In the genomic region with DNA sequence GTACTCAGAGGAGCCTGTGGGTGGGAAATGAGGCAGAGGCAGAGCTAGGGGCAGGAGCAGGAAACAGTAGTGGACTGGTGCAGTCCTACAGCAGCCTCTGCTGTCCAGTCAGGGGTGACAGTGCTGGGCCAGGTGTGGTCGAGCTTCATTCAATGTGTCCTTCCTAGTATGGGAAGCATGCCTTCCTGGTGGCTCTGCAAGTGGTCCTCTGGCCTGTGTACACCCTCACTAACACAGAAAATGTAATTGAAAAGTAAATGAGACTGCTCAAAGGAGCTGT, we compare ENCODE assay signal across 8 mouse cellular contexts. TPM values are rescaled to one million over a fixed set of nuclear protein-coding genes. Genes with fewer than 3 reads are reported as not detected.
DNase-seq lines count a peak whose midpoint lies in the region; ATAC-seq and TF ChIP-seq lines count a peak whose summit lies in the region.

No protein-coding gene starts in this region.

- ATAC-seq in forebrain, embryonic 13.5 days = no peak
- no peak for ATAC-seq in forebrain, embryonic 14.5 days
- no peak for ATAC-seq in limb, embryonic 13.5 days (ENCODE audit: low FRiP score, low read depth)

- no peak overlapping the region for H3K4me3 ChIP-seq in forebrain, embryonic 13.5 days
- no peak overlapping the region for H3K4me3 ChIP-seq in forebrain, embryonic 14.5 days (ENCODE audit: low read depth, low read length)
- H3K4me3 ChIP-seq in bone marrow macrophage, adult 2 months (ENCODE audit: insufficient read depth, low read length) = peak overlapping the region; percentile 66; the same call in 1 of the 2 replicates
- no peak overlapping the region for H3K4me3 ChIP-seq in limb, embryonic 13.5 days

- no peak for DNase-seq in forebrain, embryonic 14.5 days (ENCODE audit: low spot score)
- peak; percentile 26 for DNase-seq in kidney, postnatal 10 days
- DNase-seq in kidney, adult 8-10 months = no peak
- DNase-seq in layer of hippocampus, adult 18-20 months (ENCODE audit: low spot score in 2 of 2) = no peak
- no peak for DNase-seq in spleen, postnatal 14 days (ENCODE audit: low spot score in 2 of 2)

- peaks cover 56% of the 10 kb centered on the region for H3K4me1 ChIP-seq in forebrain, embryonic 13.5 days
- peaks cover 21% of the 10 kb centered on the region for H3K4me1 ChIP-seq in forebrain, embryonic 14.5 days (ENCODE audit: control insufficient read depth, insufficient read depth, low read length)
- H3K4me1 ChIP-seq in bone marrow macrophage, adult 2 months (ENCODE audit: control insufficient read depth, insufficient read depth, low read length) = peaks cover 39% of the 10 kb centered on the region
- peaks cover 53% of the 10 kb centered on the region for H3K4me1 ChIP-seq in limb, embryonic 13.5 days

- no peak for TF ChIP-seq CTCF in bone marrow macrophage, adult 2 months (IDR thresholded peaks at IDR 0.05; ENCODE audit: low read depth, low read length)

- H3K36me3 ChIP-seq in forebrain, embryonic 13.5 days (ENCODE audit: poor library complexity, severe bottlenecking) = no peaks in the 10 kb centered on the region
- H3K36me3 ChIP-seq in forebrain, embryonic 14.5 days (ENCODE audit: control insufficient read depth, insufficient read depth, low read length) = peaks cover 4% of the 10 kb centered on the region; the same call in 1 of the 2 replicates
- 0 out of 2 replicates have a peak, but pooled peaks cover 2% of the 10 kb centered on the region for H3K36me3 ChIP-seq in limb, embryonic 13.5 days

- 73% methylated on average over 1 of the region's 1 CpGs for WGBS in forebrain, embryonic 13.5 days
- 80% methylated on average over 1 of the region's 1 CpGs for WGBS in forebrain, embryonic 14.5 days
- WGBS in limb, embryonic 13.5 days = 60% methylated on average over 1 of the region's 1 CpGs

- no peaks in the 10 kb centered on the region for H3K9me3 ChIP-seq in forebrain, embryonic 13.5 days (replicated peaks)
- no peaks in the 10 kb centered on the region for H3K9me3 ChIP-seq in forebrain, embryonic 14.5 days (replicated peaks; ENCODE audit: control insufficient read depth, low read length)
- H3K9me3 ChIP-seq in limb, embryonic 13.5 days = no peaks in the 10 kb centered on the region

- no peaks in the 10 kb centered on the region for H3K27me3 ChIP-seq in forebrain, embryonic 13.5 days
- H3K27me3 ChIP-seq in forebrain, embryonic 14.5 days (replicated peaks; ENCODE audit: control insufficient read depth, insufficient read depth, low read length) = no peaks in the 10 kb centered on the region
- H3K27me3 ChIP-seq in limb, embryonic 13.5 days = no peaks in the 10 kb centered on the region

- peak overlapping the region; percentile 91; the same call in 1 of the 2 replicates for H3K4me2 ChIP-seq in forebrain, embryonic 13.5 days
- H3K4me2 ChIP-seq in forebrain, embryonic 14.5 days (ENCODE audit: low read length) = no peak overlapping the region
- peak overlapping the region; percentile 90; the same call in 1 of the 2 replicates for H3K4me2 ChIP-seq in limb, embryonic 13.5 days (replicated peaks)

- TF ChIP-seq POLR2A in bone marrow macrophage, adult 2 months (IDR thresholded peaks at IDR 0.05; ENCODE audit: borderline replicate concordance, low read depth, low read length) = no peak

- H3K9ac ChIP-seq in forebrain, embryonic 13.5 days = no peak overlapping the region; the same call in 1 of the 2 replicates
- H3K9ac ChIP-seq in forebrain, embryonic 14.5 days (ENCODE audit: low read length) = no peak overlapping the region
- H3K9ac ChIP-seq in limb, embryonic 13.5 days = peak overlapping the region; percentile 43; the same call in 1 of the 2 replicates

- peak overlapping the region; percentile 5; the same call in 1 of the 2 replicates for H3K27ac ChIP-seq in forebrain, embryonic 13.5 days
- H3K27ac ChIP-seq in forebrain, embryonic 14.5 days (ENCODE audit: low read depth, low read length) = no peak overlapping the region
- peak overlapping the region; percentile 56 for H3K27ac ChIP-seq in bone marrow macrophage, adult 2 months (ENCODE audit: insufficient read depth, low read depth, low read length)
- peak overlapping the region; percentile 22 for H3K27ac ChIP-seq in limb, embryonic 13.5 days

RNA-seq across cellular contexts. Expression of a gene that starts 3.6 kb away (rescaled TPM):
- polyA plus RNA-seq in forebrain, embryonic 13.5 days (2015; fragmentation: Nextera tagmentation; extraction: Ambion mirVana) = 6.8 and 8.1 TPM in 2 replicates
- polyA plus RNA-seq in forebrain, embryonic 14.5 days (2014; fragmentation: Nextera tagmentation; extraction: Ambion mirVana) = 6.8 and 7.6 TPM in 2 replicates
- 26.2 and 29.9 TPM in 2 replicates for polyA plus RNA-seq in bone marrow macrophage, adult 2 months (2012; ENCODE audit: insufficient read depth, insufficient read length, missing spikeins)
- 5.3 and 5.8 TPM in 2 replicates for polyA plus RNA-seq in limb, embryonic 13.5 days (2015; fragmentation: Nextera tagmentation; extraction: Ambion mirVana)
- total RNA-seq in layer of hippocampus, adult 18-20 months (2021) = 10 to 100 TPM; 33.5 to 36.5 TPM
